Mouse (Mus musculus) limb, embryonic 10.5 days (tissue): ENCODE results near the gene Pcnx2. TPM values are rescaled to one million over a fixed set of nuclear protein-coding genes. Genes with fewer than 3 reads are reported as not detected.

ENCODE experiments used
- DNase-seq: peaks from one replicate; pipeline ENCODE4 v3.0.0-alpha.2; 2017; ENCODE audit warnings: low spot score
- H3K27ac ChIP-seq: fragments of 300-500 bp; sonication (generic); 2 replicates; pipeline ENCODE4 v1.5.1; 2016; ENCODE audit warnings: mild to moderate bottlenecking
- H3K27me3 ChIP-seq: fragments of 300-500 bp; sonication (generic); 2 replicates; pipeline ENCODE4 v1.6.1; 2016; ENCODE audit warnings: low read depth, mild to moderate bottlenecking; ENCODE audit not compliant: poor library complexity, severe bottlenecking
- H3K36me3 ChIP-seq: fragments of 300-500 bp; sonication (generic); 2 replicates; pipeline ENCODE4 v1.6.1; 2016; ENCODE audit warnings: mild to moderate bottlenecking, moderate library complexity
- H3K4me1 ChIP-seq: fragments of 300-500 bp; sonication (generic); 2 replicates; pipeline ENCODE4 v1.6.1; 2016
- H3K4me3 ChIP-seq: fragments of 300-500 bp; sonication (generic); 2 replicates; pipeline ENCODE4 v1.5.1; 2016; ENCODE audit warnings: mild to moderate bottlenecking, moderate library complexity
- H3K9me3 ChIP-seq: fragments of 300-500 bp; sonication (generic); replicated peaks from 2 replicates; pipeline ENCODE4 v1.6.1; 2016; ENCODE audit warnings: mild to moderate bottlenecking
- WGBS: fragments of 180-500 bp; shearing (Covaris S2); methylation state at CpG from one replicate; pipeline ENCODE4 v1.1.7; 2016; 5-methylcytosine and 5-hydroxymethylcytosine counted together
- polyA plus RNA-seq: library from polyadenylated mRNA; unstranded; fragments of >200 nt; fragmentation: Nextera tagmentation; extraction: Ambion mirVana; gene quantifications from 2 replicates; pipeline ENCODE4 v1.2.1, GENCODE M21; 2016

The Pcnx2 gene
- polyA plus RNA-seq, 1 experiment from 2014 or later, result not detected

DNA sequence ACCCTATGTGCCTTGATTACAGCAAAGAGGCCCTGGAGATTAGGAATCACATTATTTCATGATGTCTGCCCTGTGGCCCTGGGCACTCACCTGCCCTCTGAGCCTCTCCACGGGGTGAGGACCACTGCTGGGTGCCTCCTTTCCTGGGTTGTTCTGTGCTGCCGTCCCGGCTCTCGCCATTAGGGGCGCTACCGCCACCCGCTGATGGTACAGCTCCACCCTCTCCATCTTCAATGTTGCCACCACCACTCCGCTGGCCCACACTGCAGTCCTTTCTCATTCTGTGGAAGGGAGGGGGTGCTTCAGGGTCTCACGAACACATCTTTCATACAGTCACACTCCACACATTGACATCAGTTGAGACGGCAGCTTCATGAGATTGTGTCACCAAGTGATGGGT, 139.1 kb downstream of the Pcnx2 start:
- Histone ChIP-seq H3K27ac (no peak overlapping the region), H3K27me3 (no peaks in the 10 kb centered on the region), H3K4me1 (peaks cover 14% of the 10 kb centered on the region), H3K9me3 (no peaks in the 10 kb centered on the region), H3K4me3 (no peak overlapping the region), H3K36me3 (no peaks in the 10 kb centered on the region)
- WGBS, result 62% methylated on average over 10 of the region's 10 CpGs
- peak; percentile 48 for DNase-seq

- Histone ChIP-seq H3K27ac (peak overlapping the region; percentile 27), H3K9me3 (no peaks in the 10 kb centered on the region), H3K4me3 (no peak overlapping the region), H3K27me3 (no peaks in the 10 kb centered on the region), H3K4me1 (peaks cover 18% of the 10 kb centered on the region), H3K36me3 (no peaks in the 10 kb centered on the region)
- WGBS, result 92% methylated on average over 1 of the region's 1 CpGs
- no peak for DNase-seq
These were observed 141.0 kb downstream of the Pcnx2 start for GRCm38 (mm10) chr8:125757106-125757496.

- no peak for DNase-seq
- Histone ChIP-seq H3K4me3 (no peak overlapping the region), H3K4me1 (peaks cover 23% of the 10 kb centered on the region), H3K27me3 (no peaks in the 10 kb centered on the region), H3K36me3 (no peaks in the 10 kb centered on the region), H3K9me3 (no peaks in the 10 kb centered on the region), H3K27ac (peak overlapping the region; percentile 27)
- WGBS, result 50% methylated on average over 9 of the region's 9 CpGs
These were observed 141.6 kb downstream of the Pcnx2 start for GRCm38 (mm10) chr8:125756391-125757105.

DNA sequence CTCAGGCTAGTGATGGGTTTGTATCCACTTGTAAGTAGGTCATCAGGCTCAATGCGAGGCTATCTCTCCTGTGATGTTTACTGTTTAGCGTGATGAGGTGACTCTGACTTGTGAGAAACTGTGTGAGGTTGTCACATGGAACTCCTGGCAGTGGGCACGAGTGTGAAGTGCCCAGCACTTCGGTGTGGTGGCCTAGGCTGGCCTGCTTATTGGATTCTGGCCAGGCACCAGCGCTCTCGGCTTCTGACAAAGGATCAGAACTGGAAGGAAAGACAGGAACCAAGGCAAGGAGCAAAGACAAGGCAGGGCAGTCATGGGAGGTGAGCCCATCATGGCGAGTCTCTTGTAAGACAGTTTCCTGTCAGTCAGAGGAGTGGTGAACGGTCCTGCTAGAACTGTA, 142.2 kb downstream of the Pcnx2 start:
- Histone ChIP-seq H3K27ac (peak overlapping the region; percentile 27; the same call in 1 of the 2 replicates), H3K36me3 (no peaks in the 10 kb centered on the region), H3K4me1 (peaks cover 30% of the 10 kb centered on the region), H3K27me3 (no peaks in the 10 kb centered on the region), H3K9me3 (no peaks in the 10 kb centered on the region), H3K4me3 (no peak overlapping the region)
- WGBS, result 81% methylated on average over 8 of the region's 8 CpGs
- DNase-seq, result no peak

DNA sequence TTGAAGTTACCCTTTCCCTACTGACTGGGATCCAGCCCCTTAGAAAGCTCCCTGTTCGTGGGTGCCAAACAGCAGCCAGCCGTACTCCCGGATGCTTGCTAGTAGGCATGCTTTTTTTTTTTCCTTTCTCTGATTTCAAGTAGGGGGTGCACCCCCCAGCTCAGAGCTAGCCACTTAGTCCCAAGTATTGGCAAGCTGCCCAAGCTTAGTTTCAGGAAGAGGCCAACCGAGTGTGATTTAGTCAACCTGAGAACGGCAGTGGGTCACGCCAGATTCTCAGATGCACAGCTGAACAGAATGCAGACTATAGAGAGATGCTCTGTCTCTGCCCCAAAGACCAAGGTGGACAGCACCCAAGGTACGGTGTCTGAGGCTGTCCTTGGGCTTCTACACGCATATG, 147.3 kb downstream of the Pcnx2 start:
- DNase-seq, result no peak
- H3K27me3 ChIP-seq, result no peaks in the 10 kb centered on the region
- WGBS, result 90% methylated on average over 8 of the region's 8 CpGs
- H3K36me3 ChIP-seq, result no peaks in the 10 kb centered on the region
- no peak overlapping the region for H3K27ac ChIP-seq
- peaks cover 38% of the 10 kb centered on the region for H3K4me1 ChIP-seq
- no peak overlapping the region for H3K4me3 ChIP-seq
- H3K9me3 ChIP-seq, result no peaks in the 10 kb centered on the region

- H3K4me1 ChIP-seq, result peaks cover 34% of the 10 kb centered on the region
- no peaks in the 10 kb centered on the region for H3K27me3 ChIP-seq
- WGBS, result 73% methylated on average over 8 of the region's 8 CpGs
- no peak for DNase-seq
- no peaks in the 10 kb centered on the region for H3K9me3 ChIP-seq
- H3K27ac ChIP-seq, result peak overlapping the region; percentile 62; the same call in 1 of the 2 replicates
- H3K4me3 ChIP-seq, result no peak overlapping the region
- H3K36me3 ChIP-seq, result no peaks in the 10 kb centered on the region
These were observed 150.7 kb downstream of the Pcnx2 start for GRCm38 (mm10) chr8:125747390-125747789.

- peaks cover 23% of the 10 kb centered on the region for H3K4me1 ChIP-seq
- H3K27me3 ChIP-seq, result no peaks in the 10 kb centered on the region
- DNase-seq, result no peak
- H3K9me3 ChIP-seq, result no peaks in the 10 kb centered on the region
- no peak overlapping the region for H3K27ac ChIP-seq
- H3K4me3 ChIP-seq, result no peak overlapping the region
- WGBS, result 91% methylated on average over 10 of the region's 10 CpGs
- H3K36me3 ChIP-seq, result no peaks in the 10 kb centered on the region
These were observed 153.1 kb downstream of the Pcnx2 start for GRCm38 (mm10) chr8:125744914-125745576.

DNA sequence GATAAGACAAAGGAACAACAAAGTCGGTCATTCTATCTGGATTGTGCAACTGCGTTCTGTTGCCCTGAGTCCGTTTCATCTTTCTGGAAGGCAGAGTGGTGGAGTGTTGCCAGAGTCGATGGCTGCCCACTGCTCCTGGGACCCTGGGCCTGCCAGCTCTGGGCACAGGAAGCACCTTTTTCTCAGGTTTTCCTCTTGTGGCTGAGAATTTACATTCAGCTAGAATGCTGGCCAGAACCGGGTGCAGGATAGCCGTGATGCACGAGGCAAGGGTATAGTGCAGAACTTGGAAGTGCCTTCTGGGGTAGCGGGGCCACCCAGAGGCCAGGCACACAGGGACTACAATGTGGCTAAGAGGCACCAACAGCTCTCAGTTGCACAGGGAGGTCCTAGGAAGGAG, 155.7 kb downstream of the Pcnx2 start:
- WGBS, result 85% methylated on average over 8 of the region's 8 CpGs
- no peaks in the 10 kb centered on the region for H3K36me3 ChIP-seq
- H3K4me3 ChIP-seq, result no peak overlapping the region
- no peak overlapping the region for H3K27ac ChIP-seq
- peaks cover 17% of the 10 kb centered on the region for H3K4me1 ChIP-seq
- H3K27me3 ChIP-seq, result no peaks in the 10 kb centered on the region
- no peak for DNase-seq
- no peaks in the 10 kb centered on the region for H3K9me3 ChIP-seq

- H3K4me1 ChIP-seq, result peaks cover 11% of the 10 kb centered on the region
- WGBS, result 63% methylated on average over 2 of the region's 2 CpGs
- no peaks in the 10 kb centered on the region for H3K27me3 ChIP-seq
- no peak for DNase-seq
- H3K36me3 ChIP-seq, result peaks cover 1% of the 10 kb centered on the region; the same call in 1 of the 2 replicates
- H3K9me3 ChIP-seq, result no peaks in the 10 kb centered on the region
- H3K27ac ChIP-seq, result no peak overlapping the region
- H3K4me3 ChIP-seq, result no peak overlapping the region
These were observed 156.3 kb downstream of the Pcnx2 start for GRCm38 (mm10) chr8:125741855-125742254.

GRCm38 (mm10) chr8:125741377-125741776, 156.7 kb downstream of the Pcnx2 start:
- 76% methylated on average over 5 of the region's 5 CpGs for WGBS
- peak overlapping the region; percentile 4; the same call in 1 of the 2 replicates for H3K27ac ChIP-seq

GRCm38 (mm10) chr8:125740655-125741054, 157.5 kb downstream of the Pcnx2 start:
- Histone ChIP-seq H3K27me3 (no peaks in the 10 kb centered on the region), H3K4me3 (no peak overlapping the region), H3K9me3 (no peaks in the 10 kb centered on the region), H3K4me1 (peaks cover 15% of the 10 kb centered on the region), H3K36me3 (peaks cover 2% of the 10 kb centered on the region; the same call in 1 of the 2 replicates), H3K27ac (no peak overlapping the region)
- WGBS, result 86% methylated on average over 10 of the region's 10 CpGs
- no peak for DNase-seq

More at GRCm38 (mm10) chr8:125741377-125741776, 156.7 kb downstream of the Pcnx2 start:
- DNase-seq, result no peak
- H3K27me3 ChIP-seq, result no peaks in the 10 kb centered on the region
- peaks cover 2% of the 10 kb centered on the region; the same call in 1 of the 2 replicates for H3K36me3 ChIP-seq
- peaks cover 9% of the 10 kb centered on the region for H3K4me1 ChIP-seq
- H3K4me3 ChIP-seq, result no peak overlapping the region
- H3K9me3 ChIP-seq, result no peaks in the 10 kb centered on the region

DNA sequence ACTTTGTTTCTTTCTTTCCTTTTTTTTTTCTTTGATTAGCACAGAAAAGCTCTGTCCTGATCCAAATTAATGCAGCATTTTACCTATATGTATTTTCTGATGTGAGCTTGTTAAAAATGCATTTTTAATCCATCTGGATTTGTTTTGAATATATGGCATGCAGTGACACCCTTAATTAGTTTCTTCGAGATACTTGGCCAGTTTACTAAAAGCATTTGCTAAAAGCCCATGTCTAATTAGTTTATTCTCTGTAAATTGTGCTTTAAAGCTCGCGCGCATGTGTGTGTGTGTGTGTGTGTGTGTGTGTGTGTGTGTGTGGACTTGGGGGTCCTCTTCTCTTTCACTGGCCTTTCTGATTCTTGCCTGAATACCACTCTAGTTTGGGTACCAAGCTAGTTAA, 159.2 kb downstream of the Pcnx2 start:
- DNase-seq, result no peak
- Histone ChIP-seq H3K36me3 (peaks cover 2% of the 10 kb centered on the region; the same call in 1 of the 2 replicates), H3K9me3 (no peaks in the 10 kb centered on the region), H3K27me3 (no peaks in the 10 kb centered on the region), H3K4me1 (peaks cover 32% of the 10 kb centered on the region), H3K27ac (no peak overlapping the region), H3K4me3 (no peak overlapping the region)
- 91% methylated on average over 4 of the region's 4 CpGs for WGBS
